Mouse (Mus musculus) embryonic fibroblast, embryonic 13.5 days (primary cell): ENCODE results near the gene Ammecr1.

Experiments
- CTCF ChIP-seq: IDR thresholded peaks from 2 replicates; pipeline ENCODE4 v1.5.1; 2011; ENCODE audit warnings: mild to moderate bottlenecking, control low read depth, low read length, moderate library complexity, borderline replicate concordance; ENCODE audit not compliant: insufficient read depth
- POLR2A ChIP-seq: IDR thresholded peaks from 2 replicates; pipeline ENCODE4 v1.6.1; 2011; ENCODE audit warnings: low read depth, mild to moderate bottlenecking, control low read depth, low read length, moderate library complexity

DNA sequence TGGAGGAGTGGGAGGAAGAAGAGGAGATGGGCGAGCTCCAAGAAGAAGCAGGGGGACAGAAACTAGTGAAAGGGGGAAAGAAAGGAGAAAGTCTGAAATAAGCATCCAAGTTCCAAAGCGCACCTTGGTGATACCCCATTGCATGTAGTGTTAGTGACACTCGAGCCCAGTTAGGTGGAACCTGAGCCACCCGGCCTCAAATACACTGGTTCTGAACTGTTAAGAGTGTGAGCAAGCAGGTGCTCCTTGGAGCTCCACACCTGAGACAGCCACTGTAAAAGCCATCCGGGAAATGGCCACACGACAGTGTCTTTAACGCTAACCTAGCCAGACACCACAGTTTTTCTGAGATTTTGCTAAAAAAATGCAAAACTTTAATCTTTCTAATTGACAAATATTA lies 539 bp upstream of the Ammecr1 start:
- no peak for TF ChIP-seq CTCF
- no peak for TF ChIP-seq POLR2A
